Comparison of ENCODE assay signal across 14 mouse cellular contexts in genomic region chr10:59358744-59359143, GRCm38 (mm10). TPM values are rescaled to one million over a fixed set of nuclear protein-coding genes. Genes with fewer than 3 reads are reported as not detected.
A peak's percentile ranks its signal among the peaks of the same experiment; 100 is the strongest.
DNase-seq lines count a peak whose midpoint lies in the region; TF ChIP-seq lines count a peak whose summit lies in the region.
"Had no signal": no experiment of that assay in that cellular context is flagged by ENCODE, and none has a peak within 500 bp of the region (broad histone marks: within the 10 kb centered on the region; RNA-seq: fewer than 3 reads in every experiment).

No protein-coding gene starts in this region.

- H3K27me3 ChIP-seq in thymus, adult 2 months (ENCODE audit: control insufficient read depth, insufficient read depth, low read length), result no peaks in the 10 kb centered on the region
- H3K27me3 ChIP-seq: hindbrain, embryonic 12.5 days had no signal

- 91% methylated on average over 4 of the region's 4 CpGs for WGBS in thymus, adult 2 months

- H3K4me1 ChIP-seq in thymus, adult 2 months (replicated peaks; ENCODE audit: control insufficient read depth, insufficient read depth, low read length), result no peaks in the 10 kb centered on the region
- H3K4me1 ChIP-seq: hindbrain, embryonic 12.5 days had no signal

- H3K27ac ChIP-seq in left cerebral cortex, adult 2 months, result no peak overlapping the region
- H3K27ac ChIP-seq in thymus, adult 2 months (ENCODE audit: control insufficient read depth, insufficient read depth, low read length), result no peak overlapping the region
- H3K27ac ChIP-seq: hindbrain, embryonic 12.5 days had no signal

- TF ChIP-seq POLR2A in thymus, adult 2 months (IDR thresholded peaks at IDR 0.05; ENCODE audit: control insufficient read depth, extremely low read depth, insufficient read depth, low read length, poor library complexity), result no peak

- intact Hi-C loops in left cerebral cortex, adult 2 months (cut with DNase I), result loop anchor here (2.0 kb wide), 2 partner anchors 50 to 62 kb away; no protein-coding TSS in a partner anchor
- intact Hi-C loops in left cerebral cortex, postnatal 10 days (cut with DNase I), result loop anchor here (5.0 kb wide), 1 partner anchor 61 kb away; no protein-coding TSS in a partner anchor

- no peak overlapping the region for H3K4me3 ChIP-seq in left cerebral cortex, adult 2 months
- no peak overlapping the region for H3K4me3 ChIP-seq in thymus, adult 2 months (ENCODE audit: control insufficient read depth, insufficient read depth, low read length)
- H3K4me3 ChIP-seq: hindbrain, embryonic 12.5 days; myocyte had no signal

- DNase-seq in cerebellum, adult 9-10 months, result peak; percentile 31
- no peak for DNase-seq in cerebellum, adult 9-11 months
- DNase-seq in left cerebral cortex, adult 2 months (ENCODE audit: extremely low spot score in 1 of 2, low spot score in 2 of 2), result no peak
- no peak for DNase-seq in left cerebral cortex, postnatal 10 days (ENCODE audit: extremely low spot score in 1 of 2, low spot score in 2 of 2)
- DNase-seq in CD4-positive, CD25-positive, alpha-beta regulatory T cell, adult 2 months (ENCODE audit: low read depth, low spot score), result peak; percentile 46
- peak; percentile 36 for DNase-seq in lung, postnatal 36 days
- no peak for DNase-seq in thymus, adult 18-20 months
- DNase-seq in thymus, adult 2 months, result no peak
- DNase-seq: right cerebral cortex, adult 18-20 months had no signal

- H3K36me3 ChIP-seq in thymus, adult 2 months (ENCODE audit: control insufficient read depth, insufficient read depth, low read length), result peaks cover 28% of the 10 kb centered on the region

- peak; percentile 51 for TF ChIP-seq CTCF in left cerebral cortex, adult 2 months (IDR thresholded peaks at IDR 0.05)
- no peak for TF ChIP-seq CTCF in thymus, adult 2 months (IDR thresholded peaks at IDR 0.05; ENCODE audit: borderline replicate concordance, control insufficient read depth, extremely low read depth, insufficient read depth, low read length, poor library complexity)

RNA-seq across cellular contexts. Expression of gene P4ha1, which starts 35.6 kb away (rescaled TPM):
- total RNA-seq in left cerebral cortex, adult 2 months (2021), result 10 to 100 TPM; 37.6 to 49.7 TPM
- 10 to 100 TPM; 27.6 to 29.7 TPM for total RNA-seq in left cerebral cortex, postnatal 10 days (2021)
- 10.6 and 11.0 TPM in 2 replicates for polyA plus RNA-seq in thymus, adult 2 months (2012; rRNA removed)

RNA-seq across cellular contexts. Expression of gene Gm10273, which starts 36.7 kb away (rescaled TPM):
- 10 to 100 TPM; 37.4 to 65.6 TPM for total RNA-seq in left cerebral cortex, adult 2 months (2021)
- 10 to 100 TPM; 43.2 to 57.6 TPM for total RNA-seq in left cerebral cortex, postnatal 10 days (2021)
- 9.7 and 11.5 TPM in 2 replicates for polyA plus RNA-seq in thymus, adult 2 months (2012; rRNA removed)
- polyA plus RNA-seq: hindbrain, embryonic 12.5 days had no signal

RNA-seq across cellular contexts. Expression of gene Pla2g12b, which starts 44.7 kb away (rescaled TPM):
- not detected for total RNA-seq in left cerebral cortex, adult 2 months (2021)
- not detected for total RNA-seq in left cerebral cortex, postnatal 10 days (2021)
- 0.23 TPM in 1 of 2 replicates, not detected in the other for polyA plus RNA-seq in thymus, adult 2 months (2012; rRNA removed)
- total RNA-seq: adrenal gland, postnatal 36 days; heart, adult 18-20 months; left cerebral cortex, postnatal 14 days had no signal
- polyA plus RNA-seq: hindbrain, embryonic 12.5 days; myocyte had no signal

Comparison
In these comparisons a context has a peak if more than half of its experiments do, and no peak if none do; other contexts are left out.
1. DNase-seq: peak in cerebellum, adult 9-10 months (single experiment), CD4-positive, CD25-positive, alpha-beta regulatory T cell, adult 2 months (single experiment) and lung, postnatal 36 days (single experiment); none in cerebellum, adult 9-11 months (single experiment), left cerebral cortex, adult 2 months (0 of 2), left cerebral cortex, postnatal 10 days (0 of 2), thymus, adult 18-20 months (0 of 2) and thymus, adult 2 months (single experiment).